Mouse (Mus musculus) cortical plate, adult 2 months (tissue): Measurements from ENCODE around the gene Olfr31. TPM values are rescaled to one million over a fixed set of nuclear protein-coding genes. Genes with fewer than 3 reads are reported as not detected.
A peak's percentile ranks its signal among the peaks of the same experiment; 100 is the strongest.

ENCODE experiments used
- H3K27ac ChIP-seq: fragments of 200-500 bp; 2 replicates; pipeline ENCODE4 v1.5.1; 2012; ENCODE audit warnings: low read length, control low read depth, inconsistent platforms; ENCODE audit not compliant: insufficient read depth
- H3K4me1 ChIP-seq: fragments of 200-500 bp; 2 replicates; pipeline ENCODE4 v1.6.1; 2011; ENCODE audit warnings: low read length; ENCODE audit not compliant: control insufficient read depth, insufficient read depth
- H3K4me3 ChIP-seq: fragments of 200-500 bp; 2 replicates; pipeline ENCODE4 v1.5.1; 2011; ENCODE audit warnings: mild to moderate bottlenecking, low read length, control low read depth; ENCODE audit not compliant: insufficient read depth
- CTCF ChIP-seq: fragments of 200-500 bp; IDR thresholded peaks from 2 replicates; pipeline ENCODE4 v1.5.1; 2011; ENCODE audit warnings: mild to moderate bottlenecking, control low read depth, low read length; ENCODE audit not compliant: insufficient read depth; ENCODE audit errors: extremely low read depth
- POLR2A ChIP-seq: fragments of 200-500 bp; IDR thresholded peaks from 2 replicates; pipeline ENCODE4 v1.6.1; 2011; ENCODE audit warnings: mild to moderate bottlenecking, low read length, control low read depth; ENCODE audit not compliant: insufficient read depth; ENCODE audit errors: extremely low read depth
- polyA plus RNA-seq: library from polyadenylated mRNA; depleted of rRNA; stranded (reverse); fragments of >200 nt; gene quantifications from 2 replicates; pipeline ENCODE4 v1.2.3, GENCODE M21; 2012; rRNA removed

The Olfr31 gene
- not detected in 2 replicates for polyA plus RNA-seq

GRCm38 (mm10) chr14:14322528-14322927 is at the start of gene Olfr31:
TSS of gene Olfr31 (plus strand) at chr14:14322828.
- TF ChIP-seq POLR2A (no peak), CTCF (no peak)
- no peak within 1 kb of the TSS for H3K27ac ChIP-seq

DNA sequence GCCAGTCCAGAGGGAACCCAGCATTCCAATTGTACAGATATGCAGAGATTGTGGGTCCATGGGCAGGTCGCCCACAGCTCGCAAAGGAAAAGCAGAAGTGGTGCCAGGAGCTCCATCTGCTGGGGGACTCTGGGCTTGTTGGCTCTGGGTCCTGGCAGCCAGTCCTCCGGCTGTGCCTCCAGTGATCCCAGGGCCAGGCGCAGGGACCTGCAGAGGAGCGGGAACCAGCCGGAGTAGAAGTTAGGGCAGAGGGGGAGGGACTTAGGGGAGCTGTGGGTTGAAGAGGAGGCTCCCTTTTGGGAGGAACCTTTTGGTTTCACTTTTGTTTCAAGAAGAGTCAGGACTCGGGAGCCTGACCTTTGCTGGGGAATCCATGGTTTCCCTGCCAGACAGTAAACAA is 28.2 kb upstream of the Olfr31 start:
- no peak for TF ChIP-seq POLR2A
- TF ChIP-seq CTCF, result no peak

More at GRCm38 (mm10) chr14:14322528-14322927, at the start of gene Olfr31:
- no peaks in the 10 kb centered on the region for H3K4me1 ChIP-seq
- no peak within 1 kb of the TSS for H3K4me3 ChIP-seq

GRCm38 (mm10) chr14:14308938-14309337 is 13.7 kb upstream of the Olfr31 start:
- TF ChIP-seq POLR2A, result no peak
- no peak for TF ChIP-seq CTCF
- H3K27ac ChIP-seq, result no peak overlapping the region
- no peak overlapping the region for H3K4me3 ChIP-seq
- no peaks in the 10 kb centered on the region for H3K4me1 ChIP-seq

More for the DNA sequence above, 28.2 kb upstream of the Olfr31 start:
- H3K4me1 ChIP-seq, result no peaks in the 10 kb centered on the region
- H3K27ac ChIP-seq, result no peak overlapping the region
- H3K4me3 ChIP-seq, result peak overlapping the region; percentile 35

DNA sequence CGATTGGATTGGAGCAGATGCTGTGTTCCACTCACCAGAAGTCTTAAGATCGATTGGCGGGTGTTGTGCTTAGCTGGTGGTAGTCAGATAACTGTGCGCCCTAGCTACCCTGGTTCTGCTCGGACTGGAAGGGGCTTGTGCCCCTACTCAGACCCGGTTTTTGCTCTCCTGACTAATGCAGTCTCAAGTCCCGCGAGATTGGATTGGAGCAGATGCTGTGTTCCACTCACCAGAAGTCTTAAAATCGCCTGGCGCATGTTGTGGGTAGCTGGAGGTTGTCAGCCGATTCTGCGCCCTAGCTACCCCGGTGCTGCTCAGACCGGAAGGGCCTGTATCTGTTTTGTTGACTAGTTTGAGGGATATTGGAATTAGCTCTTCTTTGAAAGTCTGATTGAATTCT is 13.2 kb upstream of the Olfr31 start:
- Histone ChIP-seq H3K4me1 (no peaks in the 10 kb centered on the region), H3K27ac (no peak overlapping the region), H3K4me3 (no peak overlapping the region)
- no peak for TF ChIP-seq POLR2A

DNA sequence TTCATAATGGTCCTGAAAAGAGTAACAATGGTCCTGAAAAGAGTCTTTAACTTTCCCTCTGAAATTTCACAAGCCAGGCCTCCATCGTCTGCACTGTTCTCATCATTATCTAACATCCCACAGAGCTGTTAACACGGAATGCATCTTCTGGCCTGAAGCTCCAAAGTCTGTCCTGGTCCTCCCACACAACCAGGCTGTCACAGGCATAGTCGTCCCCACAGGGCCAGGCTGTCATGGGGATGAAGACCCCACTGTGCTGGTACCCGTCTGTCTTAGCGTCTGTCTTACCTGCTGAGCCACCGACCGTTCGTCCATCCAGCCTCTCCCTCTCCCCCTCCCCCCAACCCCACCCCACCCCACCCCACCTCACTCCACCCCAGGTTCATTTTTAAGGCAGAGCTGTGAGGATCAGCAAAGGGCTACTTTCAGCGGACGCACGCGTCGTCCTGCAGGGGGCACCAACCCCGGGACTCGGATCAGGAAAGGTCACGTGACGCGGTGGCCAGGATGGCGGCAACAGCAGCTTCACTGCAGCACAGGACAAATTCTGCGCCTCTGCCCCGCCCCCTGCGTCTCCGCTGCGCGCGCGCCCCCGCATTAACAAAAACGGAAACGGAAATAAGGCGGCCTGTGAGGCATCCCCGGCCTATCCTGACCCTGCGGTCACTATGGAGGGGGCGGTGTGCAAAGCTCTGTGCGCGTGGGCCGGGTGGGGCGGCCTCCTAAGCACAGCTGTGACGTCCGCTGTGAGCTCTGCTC is 22.7 kb downstream of the Olfr31 start:
- Histone ChIP-seq H3K4me1 (no peaks in the 10 kb centered on the region), H3K4me3 (peak overlapping the region; percentile 69; the same call in 1 of the 2 replicates), H3K27ac (no peak overlapping the region)
- TF ChIP-seq POLR2A, result no peak
- TF ChIP-seq CTCF, result 0 out of 2 replicates have a peak, but pooled peaks have one; percentile 22

- TF ChIP-seq CTCF (no peak), POLR2A (peak; percentile 36; the same call in 1 of the 2 replicates)
- H3K27ac ChIP-seq, result peak within 1 kb of the TSS; percentile 26
- H3K4me1 ChIP-seq, result no peaks in the 10 kb centered on the region
- H3K4me3 ChIP-seq, result peak within 1 kb of the TSS; percentile 69
Measured at GRCm38 (mm10) chr14:14345948-14346812, 23.6 kb downstream of the Olfr31 start, which contains the start of gene Il3ra. TSS of gene Il3ra (plus strand) at chr14:14346275.

DNA sequence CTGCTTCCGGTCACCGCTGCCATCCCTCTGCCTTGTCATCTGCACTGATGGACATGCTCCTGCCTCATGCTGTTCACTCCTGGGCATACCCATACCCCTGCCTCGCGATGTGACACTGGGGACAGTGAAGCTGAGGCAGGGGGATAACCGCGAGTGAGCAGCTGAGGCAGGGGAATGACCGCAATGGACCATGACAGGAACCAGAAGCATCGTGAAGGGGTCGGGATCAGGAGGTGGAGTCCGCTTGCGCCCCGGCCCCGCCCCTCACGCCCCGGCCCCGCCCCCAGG is 24.1 kb downstream of the Olfr31 start:
- H3K4me1 ChIP-seq, result no peaks in the 10 kb centered on the region
- TF ChIP-seq CTCF, result no peak
- TF ChIP-seq POLR2A, result no peak
- peak overlapping the region; percentile 23 for H3K27ac ChIP-seq
- peak overlapping the region; percentile 69 for H3K4me3 ChIP-seq

DNA sequence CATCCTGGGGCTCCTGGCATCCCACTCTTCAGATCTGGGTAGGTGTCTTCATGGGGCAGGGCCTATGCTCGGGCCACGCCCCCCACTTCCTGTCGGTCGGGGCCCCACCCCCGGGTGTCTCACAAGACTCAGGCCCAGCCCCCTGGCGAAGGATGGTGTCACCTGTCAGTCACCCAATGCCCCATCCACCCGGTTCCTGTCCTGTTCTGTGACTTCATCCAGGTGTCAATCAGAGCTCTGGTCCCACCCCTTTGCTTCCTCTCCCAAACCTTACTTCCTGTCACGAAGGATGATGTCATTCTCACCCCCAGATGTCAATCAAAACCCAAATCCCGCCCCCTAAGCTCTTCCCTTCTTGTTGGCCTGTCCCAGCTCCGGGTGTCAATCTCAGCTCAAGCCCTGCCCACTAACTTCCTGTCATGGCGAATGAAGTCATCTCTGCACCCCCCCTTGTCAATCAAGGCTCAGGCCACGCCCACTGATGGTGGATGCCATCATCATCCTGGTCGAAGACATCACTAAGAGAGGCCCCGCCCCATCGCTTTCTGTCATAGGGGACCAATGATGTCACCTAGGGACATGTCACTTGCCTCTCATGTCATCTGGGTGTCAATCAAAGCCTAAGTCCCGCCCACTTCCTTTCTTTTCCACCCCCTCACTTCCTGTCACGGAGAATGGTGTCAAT is 24.7 kb downstream of the Olfr31 start:
- TF ChIP-seq POLR2A (no peak), CTCF (no peak)
- H3K4me1 ChIP-seq, result no peaks in the 10 kb centered on the region
- no peak overlapping the region; the same call in 1 of the 2 replicates for H3K4me3 ChIP-seq
- no peak overlapping the region for H3K27ac ChIP-seq

GRCm38 (mm10) chr14:14347836-14348621 is 25.4 kb downstream of the Olfr31 start:
- H3K4me1 ChIP-seq, result no peaks in the 10 kb centered on the region
- no peak overlapping the region for H3K27ac ChIP-seq
- no peak for TF ChIP-seq CTCF
- TF ChIP-seq POLR2A, result no peak
- no peak overlapping the region for H3K4me3 ChIP-seq
